Mouse (Mus musculus) MEL (cell line): ENCODE measurements around the gene Bicral. TPM values are rescaled to one million over a fixed set of nuclear protein-coding genes. Genes with fewer than 3 reads are reported as not detected.

Experiments used
- DNase-seq: peaks from one replicate; pipeline ENCODE4 v3.0.0; 2011; ENCODE audit warnings: low read depth, low spot score
- H3K27ac ChIP-seq: 2 replicates; pipeline ENCODE4 v1.5.1; 2012; ENCODE audit warnings: low read depth, mild to moderate bottlenecking, control low read depth, low read length, moderate library complexity; ENCODE audit not compliant: control insufficient read depth
- H3K27me3 ChIP-seq, 2 experiments: fragments of 150-350 bp in 1 of 2; sonication (generic) in 1 of 2; 2 replicates each; pipeline ENCODE4 v1.6.1; 2012; ENCODE audit warnings: low read length in 2 of 2, mild to moderate bottlenecking in 2 of 2, improper control_type of control experiment in 1 of 2, moderate library complexity in 1 of 2; ENCODE audit not compliant: insufficient read depth in 2 of 2, control insufficient read depth in 1 of 2
- H3K36me3 ChIP-seq, 2 experiments: 2 replicates each; pipeline ENCODE4 v1.6.1; 2012 to 2014; ENCODE audit warnings: low read length in 2 of 2, improper control_type of control experiment in 1 of 2, inconsistent platforms in 1 of 2, mild to moderate bottlenecking in 1 of 2; ENCODE audit not compliant: insufficient read depth in 2 of 2, control insufficient read depth in 1 of 2
- H3K4me1 ChIP-seq, 2 experiments: fragments of 150-350 bp in 1 of 2; sonication (generic) in 1 of 2; 2 replicates each; pipeline ENCODE4 v1.6.1; 2012; ENCODE audit warnings: low read length in 2 of 2, improper control_type of control experiment in 1 of 2, mild to moderate bottlenecking in 1 of 2; ENCODE audit not compliant: insufficient read depth in 2 of 2, control insufficient read depth in 1 of 2
- H3K4me3 ChIP-seq, 2 experiments: fragments of 150-350 bp in 1 of 2; sonication (generic) in 1 of 2; 2 replicates each; pipeline ENCODE4 v1.5.1; 2012; ENCODE audit warnings: low read depth in 2 of 2, low read length in 2 of 2, mild to moderate bottlenecking in 2 of 2, moderate library complexity in 2 of 2, control low read depth in 1 of 2, improper control_type of control experiment in 1 of 2; ENCODE audit not compliant: control insufficient read depth in 1 of 2, insufficient read depth in 1 of 2
- H3K79me2 ChIP-seq: 2 replicates; pipeline ENCODE4 v1.6.1; 2012; ENCODE audit warnings: mild to moderate bottlenecking, low read length, moderate library complexity; ENCODE audit not compliant: control insufficient read depth, poor library complexity, insufficient read depth
- H3K9ac ChIP-seq: 2 replicates; pipeline ENCODE4 v1.6.1; 2012; ENCODE audit warnings: low read depth, mild to moderate bottlenecking, control low read depth, low read length, moderate library complexity; ENCODE audit not compliant: control insufficient read depth, poor library complexity, severe bottlenecking
- H3K9me3 ChIP-seq: fragments of 150-350 bp; sonication (generic); replicated peaks from 2 replicates; pipeline ENCODE4 v1.6.1; 2012; ENCODE audit warnings: mild to moderate bottlenecking, low read length, improper control_type of control experiment, moderate library complexity; ENCODE audit not compliant: insufficient read depth
- BHLHE40 ChIP-seq: IDR thresholded peaks from 2 replicates; pipeline ENCODE4 v1.6.1; 2012; ENCODE audit warnings: low read depth, mild to moderate bottlenecking, inconsistent platforms, low read length, improper control_type of control experiment, borderline replicate concordance
- EP300 ChIP-seq, 2 experiments: IDR thresholded peaks; 2 replicates each; pipeline ENCODE4 v1.6.1; 2011; ENCODE audit warnings: improper control_type of control experiment in 2 of 2, low read length in 2 of 2, low read depth in 1 of 2, mild to moderate bottlenecking in 1 of 2
- ETS1 ChIP-seq: IDR thresholded peaks from 2 replicates; pipeline ENCODE4 v1.6.1; 2012; ENCODE audit warnings: low read depth, mild to moderate bottlenecking, inconsistent platforms, low read length, improper control_type of control experiment, moderate library complexity
- GABPA ChIP-seq: IDR thresholded peaks from 2 replicates; pipeline ENCODE4 v1.6.1; 2012; ENCODE audit warnings: low read depth, mild to moderate bottlenecking, inconsistent platforms, low read length, improper control_type of control experiment, moderate library complexity
- GATA1 ChIP-seq: IDR thresholded peaks from 2 replicates; pipeline ENCODE4 v1.6.1; 2011; ENCODE audit warnings: low read depth, low read length, improper control_type of control experiment
- KAT2A ChIP-seq: conservative IDR thresholded peaks from 2 replicates; pipeline ENCODE4 v1.6.1; 2012; ENCODE audit warnings: low read depth, low read length, improper control_type of control experiment, inconsistent platforms
- MAFK ChIP-seq: IDR thresholded peaks from 2 replicates; pipeline ENCODE4 v1.6.1; 2011; ENCODE audit warnings: low read depth, mild to moderate bottlenecking, low read length, improper control_type of control experiment, borderline replicate concordance
- MXI1 ChIP-seq: IDR thresholded peaks from 2 replicates; pipeline ENCODE4 v1.6.1; 2011; ENCODE audit warnings: mild to moderate bottlenecking, low read depth, low read length, improper control_type of control experiment
- MYC ChIP-seq: IDR thresholded peaks from 2 replicates; pipeline ENCODE4 v1.6.1; 2011; ENCODE audit warnings: low read depth, mild to moderate bottlenecking, low read length, improper control_type of control experiment, moderate library complexity
- NELFE ChIP-seq: IDR thresholded peaks from 2 replicates; pipeline ENCODE4 v1.6.1; 2011; ENCODE audit warnings: low read depth, low read length, improper control_type of control experiment
- NRF1 ChIP-seq: IDR thresholded peaks from 2 replicates; pipeline ENCODE4 v1.6.1; 2014; ENCODE audit warnings: low read depth, mild to moderate bottlenecking, inconsistent platforms, low read length, improper control_type of control experiment, moderate library complexity; ENCODE audit not compliant: poor library complexity, insufficient read depth, severe bottlenecking
- POLR2AphosphoS2 ChIP-seq: IDR thresholded peaks from 2 replicates; pipeline ENCODE4 v1.6.1; 2011; ENCODE audit warnings: low read length, improper control_type of control experiment
- POLR2AphosphoS5 ChIP-seq: IDR thresholded peaks from 2 replicates; pipeline ENCODE4 v1.6.1; 2012; ENCODE audit warnings: low read depth, borderline replicate concordance, mild to moderate bottlenecking, inconsistent platforms, low read length, moderate library complexity, mixed read lengths
- RAD21 ChIP-seq: IDR thresholded peaks from 2 replicates; pipeline ENCODE4 v1.6.1; 2011; ENCODE audit warnings: mild to moderate bottlenecking, low read depth, low read length, improper control_type of control experiment
- SIN3A ChIP-seq: IDR thresholded peaks from 2 replicates; pipeline ENCODE4 v1.6.1; 2012; ENCODE audit warnings: low read length, improper control_type of control experiment, inconsistent platforms
- TBP ChIP-seq: IDR thresholded peaks from 2 replicates; pipeline ENCODE4 v1.8.0; 2011; ENCODE audit warnings: low read depth, low read length, improper control_type of control experiment
- USF1 ChIP-seq: IDR thresholded peaks from 2 replicates; pipeline ENCODE4 v1.6.1; 2014; ENCODE audit warnings: low read depth, mild to moderate bottlenecking, inconsistent platforms, low read length, improper control_type of control experiment, moderate library complexity
- ZKSCAN1 ChIP-seq: IDR thresholded peaks from 2 replicates; pipeline ENCODE4 v1.6.1; 2012; ENCODE audit warnings: low read depth, mild to moderate bottlenecking, inconsistent platforms, low read length, improper control_type of control experiment, moderate library complexity
- ZMIZ1 ChIP-seq: IDR thresholded peaks from 2 replicates; pipeline ENCODE4 v1.6.1; 2012; ENCODE audit warnings: low read depth, mild to moderate bottlenecking, inconsistent platforms, low read length, improper control_type of control experiment, moderate library complexity
- ZNF384 ChIP-seq: IDR thresholded peaks from 2 replicates; pipeline ENCODE4 v1.6.1; 2012; ENCODE audit warnings: low read depth, mild to moderate bottlenecking, inconsistent platforms, low read length, improper control_type of control experiment
- polyA plus RNA-seq, 2 experiments: library from polyadenylated mRNA; stranded (reverse) in 1 of 2; unstranded in 1 of 2; fragments of >175 nt in 1 of 2; fragments of >200 nt in 1 of 2; gene quantifications; 2 replicates each; pipeline versions ENCODE4 v1.2.1 to v1.2.4; 2012; ENCODE audit warnings: low replicate concordance in 2 of 2, low read depth in 1 of 2; ENCODE audit not compliant: insufficient read length in 2 of 2, insufficient read depth in 1 of 2, missing spikeins in 1 of 2
- total RNA-seq: library from RNA; depleted of rRNA; stranded (reverse); fragments of 300-350 nt; gene quantifications from 2 replicates; pipeline ENCODE4 v1.2.3, GENCODE M21; 2012

The Bicral gene
- total and polyA plus RNA-seq, 3 experiments = 3.7 to 6.9 TPM; not detected in 1

- Histone ChIP-seq H3K27ac (no peak overlapping the region), H3K27me3 (no peaks in the 10 kb centered on the region), H3K9me3 (no peaks in the 10 kb centered on the region), H3K4me1 (peaks cover 0 to 2% of the 10 kb centered on the region in 2 experiments; a peak in 1 of 4 replicates), H3K36me3 (peaks cover 0 to under 1% of the 10 kb centered on the region in 2 experiments; a peak in 2 of 4 replicates), H3K4me3 (no peak overlapping the region), H3K9ac (no peak overlapping the region), H3K79me2 (peaks cover 1% of the 10 kb centered on the region; the same call in 1 of the 2 replicates)
- no peak for DNase-seq
- TF ChIP-seq TBP = no peak
- TF ChIP-seq GATA1 = no peak
- TF ChIP-seq MXI1 = no peak
- no peak for TF ChIP-seq GABPA
- TF ChIP-seq EP300 (IDR thresholded peaks at IDR 0.05; ENCODE audit: low read depth in 1 of 2, low read length in 2 of 2) = no peak
- TF ChIP-seq MAFK = no peak
- TF ChIP-seq ZNF384 = no peak
- TF ChIP-seq NRF1 = no peak
- TF ChIP-seq MYC = no peak
- no peak for TF ChIP-seq BHLHE40
- no peak for TF ChIP-seq POLR2AphosphoS2
- no peak for TF ChIP-seq SIN3A
- no peak for TF ChIP-seq POLR2AphosphoS5
- no peak for TF ChIP-seq KAT2A
- no peak for TF ChIP-seq ZKSCAN1
Observed at GRCm38 (mm10) chr17:46897221-46897950, 39.1 kb upstream of the Bicral start.

- no peak overlapping the region for H3K4me3 ChIP-seq
- no peaks in the 10 kb centered on the region for H3K9me3 ChIP-seq
- peaks cover 0 to 9% of the 10 kb centered on the region in 2 experiments; a peak in 2 of 4 replicates for H3K36me3 ChIP-seq
- no peak overlapping the region for H3K9ac ChIP-seq
- TF ChIP-seq RAD21 = no peak
- no peak for TF ChIP-seq ZMIZ1
- TF ChIP-seq NELFE = no peak
- TF ChIP-seq SIN3A = no peak
- no peak for TF ChIP-seq MYC
- no peak for TF ChIP-seq USF1
- TF ChIP-seq ETS1 = no peak
- H3K79me2 ChIP-seq = peaks cover 20% of the 10 kb centered on the region
- no peak for DNase-seq
- no peak overlapping the region for H3K27ac ChIP-seq
- peaks cover 2 to 13% of the 10 kb centered on the region in 2 experiments; a peak in 3 of 4 replicates for H3K4me1 ChIP-seq
- no peaks in the 10 kb centered on the region for H3K27me3 ChIP-seq
Observed at GRCm38 (mm10) chr17:46895426-46895825, 37.1 kb upstream of the Bicral start.
